Mouse (Mus musculus) adrenal gland, adult 2 months (tissue): ENCODE data around the gene Zfp598. TPM values are rescaled to one million over a fixed set of nuclear protein-coding genes. Genes with fewer than 3 reads are reported as not detected.
"Not testable (repeated sequence)": the region's sequence is repeated elsewhere in the genome, so short reads cannot be mapped to it uniquely, and the experiment has no call there.

ENCODE experiments used
- DNase-seq: peaks from one replicate; pipeline ENCODE4 v3.0.0; 2021
- polyA plus RNA-seq: library from polyadenylated mRNA; depleted of rRNA; stranded (reverse); fragments of >200 nt; gene quantifications from 2 replicates; pipeline ENCODE4 v1.2.3, GENCODE M21; 2012
- total RNA-seq, 2 experiments: library from RNA; stranded (reverse); gene quantifications; 2 replicates each; pipeline ENCODE4 v1.2.3; 2021

Gene Zfp598
- total and polyA plus RNA-seq, 3 experiments, result 40.8 to 99.0 (median 51.3) TPM

- no peak for DNase-seq
Observed at GRCm38 (mm10) chr17:24646381-24646780, 23.1 kb upstream of the Zfp598 start.

DNA sequence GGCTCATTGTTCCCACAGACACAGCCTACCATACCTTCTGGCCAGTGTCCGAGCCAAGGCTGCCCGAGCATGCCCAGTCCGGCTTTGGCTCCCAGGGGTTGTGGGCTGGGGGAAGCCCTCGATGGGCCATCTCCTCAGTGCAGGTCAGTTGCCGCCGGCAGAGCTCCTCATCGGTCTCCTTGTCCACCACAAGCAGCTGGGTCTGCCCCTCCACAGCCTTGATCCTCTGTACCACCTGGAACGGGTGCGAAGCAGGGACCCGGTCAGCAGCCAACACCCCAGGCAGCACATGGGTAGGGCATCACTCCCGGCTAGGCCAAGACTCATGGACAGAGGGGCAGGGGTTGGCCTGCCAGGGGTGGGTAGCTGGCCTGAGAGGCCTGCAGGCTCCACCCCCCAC, 22.0 kb upstream of the Zfp598 start:
- no peak for DNase-seq

- no peak for DNase-seq
Observed at GRCm38 (mm10) chr17:24648731-24649377, 20.6 kb upstream of the Zfp598 start.

DNA sequence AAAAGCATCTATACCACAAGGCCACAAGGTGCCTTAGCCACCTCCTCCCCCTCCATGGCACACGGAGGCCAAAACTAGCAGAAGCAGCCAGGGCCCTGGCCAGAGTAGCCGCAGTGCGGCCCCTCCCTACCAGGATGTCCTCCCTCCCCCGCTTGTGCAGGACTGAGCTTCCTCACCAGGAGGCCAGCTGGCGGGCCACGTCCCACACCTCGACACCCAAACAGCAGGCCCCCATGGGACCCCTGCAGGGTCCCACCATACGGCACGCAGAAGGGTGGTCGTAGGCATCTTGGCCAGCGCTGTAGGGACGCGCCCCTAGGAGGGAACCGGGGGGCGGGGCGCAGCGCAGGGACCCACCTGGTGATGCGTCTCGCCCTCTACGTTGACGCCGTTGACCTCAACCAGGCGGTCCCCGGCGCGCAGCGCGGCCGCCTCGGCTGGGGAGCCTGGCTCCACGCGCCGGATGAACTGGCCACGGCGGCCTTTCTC, 19.9 kb upstream of the Zfp598 start:
- peak; percentile 66 for DNase-seq

- DNase-seq, result peak; percentile 87
Observed at GRCm38 (mm10) chr17:24650070-24650616, 19.3 kb upstream of the Zfp598 start, which contains the start of gene Slc9a3r2. TSS of gene Slc9a3r2 (minus strand) at chr17:24650327.

DNA sequence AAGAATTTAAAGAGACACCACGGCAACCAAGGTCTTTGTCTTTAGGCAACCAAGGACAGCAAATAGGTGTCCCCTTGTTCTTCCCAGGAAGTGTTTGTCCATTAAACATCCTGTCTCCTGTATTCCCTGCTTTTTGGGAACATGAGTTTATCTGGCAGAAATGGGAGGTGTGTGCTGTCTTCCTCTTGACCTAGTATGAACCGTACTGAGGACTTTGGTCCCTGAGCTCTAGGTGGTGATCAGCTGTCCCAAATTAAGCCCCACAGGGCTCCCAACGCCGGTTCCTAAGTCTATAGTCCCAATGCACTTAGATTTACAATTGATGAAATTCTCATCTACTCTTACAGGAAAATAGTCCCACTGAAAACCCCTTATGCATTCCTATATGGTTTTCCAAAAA, 18.7 kb upstream of the Zfp598 start:
- DNase-seq, result no peak

GRCm38 (mm10) chr17:24651835-24652234, 17.7 kb upstream of the Zfp598 start:
- DNase-seq, result no peak

DNA sequence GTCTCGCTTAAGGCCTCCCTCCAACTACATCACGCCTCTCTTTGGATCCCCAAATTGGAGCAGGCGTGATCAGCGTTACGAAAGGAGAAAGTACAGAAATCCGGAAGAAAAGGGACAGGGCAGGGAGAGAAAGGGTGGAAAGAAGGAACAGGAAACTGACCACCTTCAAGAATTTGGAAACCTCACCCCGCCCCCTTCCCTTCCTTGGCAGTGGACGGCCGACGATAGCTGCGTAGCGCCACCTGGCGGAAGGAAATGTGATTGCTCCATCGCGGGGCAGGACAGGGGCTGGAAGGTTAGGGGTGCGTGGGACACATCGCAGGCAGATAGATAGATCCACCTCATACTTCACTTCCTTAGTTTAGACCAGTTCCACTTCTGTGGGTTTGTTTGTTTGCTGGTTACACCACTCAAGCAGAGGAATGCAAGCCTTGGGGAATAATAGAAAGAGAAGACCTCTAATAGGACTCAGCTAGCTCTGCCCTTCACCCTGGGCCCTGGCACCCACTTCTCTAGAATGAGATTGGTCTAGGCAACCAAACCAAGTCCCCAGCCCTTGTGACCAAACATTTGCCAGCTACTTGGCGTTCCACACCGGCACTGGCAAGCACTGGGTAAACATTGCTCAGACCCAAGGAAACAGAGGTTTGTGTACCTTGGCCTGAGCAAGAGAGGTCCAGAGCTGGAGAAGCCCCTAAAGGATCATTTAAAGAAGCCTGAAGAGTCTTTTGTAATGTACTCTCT, 15.3 kb upstream of the Zfp598 start:
- DNase-seq, result peak; percentile 73

DNA sequence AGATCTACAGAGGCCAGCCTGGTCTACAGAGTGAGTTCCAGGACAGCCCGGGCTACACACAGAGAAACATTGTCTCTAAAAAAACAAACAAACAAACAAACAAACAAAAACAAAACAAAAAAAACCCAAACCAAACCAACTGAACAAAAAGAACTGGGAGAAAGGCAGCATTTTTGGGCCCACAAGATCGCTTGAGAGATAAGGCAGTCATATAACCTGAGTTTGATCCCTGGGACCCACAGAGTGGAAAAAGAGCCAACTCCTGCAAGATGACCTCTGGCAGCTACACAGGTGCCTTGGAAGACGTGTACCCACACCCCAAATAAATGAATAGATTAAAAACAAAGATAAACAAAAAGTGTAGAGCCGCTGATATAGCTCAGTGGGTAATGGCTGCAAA, 14.5 kb upstream of the Zfp598 start:
- no peak for DNase-seq

DNA sequence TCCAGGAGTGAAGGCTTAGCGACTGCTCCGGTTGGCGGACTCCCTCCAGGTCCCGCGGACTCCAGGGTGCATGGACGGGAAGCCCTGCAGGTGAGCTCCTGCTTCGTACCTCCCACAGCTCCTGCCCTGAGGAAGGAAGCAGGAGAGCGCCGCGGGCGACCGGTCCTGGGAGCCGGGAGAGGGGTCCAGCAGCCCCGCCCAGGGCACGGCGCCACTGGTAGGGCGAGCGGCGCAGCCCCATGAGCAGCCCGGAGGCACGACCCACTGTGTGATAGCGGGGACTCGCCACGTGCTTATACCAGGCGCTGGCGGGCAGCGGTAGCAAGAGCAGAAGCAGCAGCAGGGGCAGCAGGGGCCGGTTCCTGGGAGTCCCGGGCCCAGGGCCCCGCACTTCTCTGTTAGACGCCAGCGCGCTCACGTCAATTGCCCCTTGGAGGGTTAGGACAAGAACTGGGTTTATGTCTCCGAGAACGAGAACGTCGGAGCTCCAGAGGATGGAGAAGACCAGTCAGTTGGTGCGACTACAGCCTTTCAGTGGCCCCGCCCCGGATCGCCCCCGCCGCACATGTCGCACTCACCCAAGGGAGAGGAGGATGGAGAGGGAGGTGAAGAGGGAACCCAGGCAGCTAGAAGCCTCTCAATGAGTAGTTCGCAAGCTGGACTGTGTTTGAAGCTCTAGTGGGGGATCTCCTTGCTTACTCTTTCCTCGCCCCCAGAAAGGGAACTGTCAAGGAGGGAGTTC, 11.3 kb upstream of the Zfp598 start, which contains the start of gene Npw:
Gene Npw, minus strand, starts transcription at position 441 of the 742 bp plus-strand sequence.
- no peak for DNase-seq

GRCm38 (mm10) chr17:24667011-24667410, 2.5 kb upstream of the Zfp598 start:
- not testable (repeated sequence) for DNase-seq

DNA sequence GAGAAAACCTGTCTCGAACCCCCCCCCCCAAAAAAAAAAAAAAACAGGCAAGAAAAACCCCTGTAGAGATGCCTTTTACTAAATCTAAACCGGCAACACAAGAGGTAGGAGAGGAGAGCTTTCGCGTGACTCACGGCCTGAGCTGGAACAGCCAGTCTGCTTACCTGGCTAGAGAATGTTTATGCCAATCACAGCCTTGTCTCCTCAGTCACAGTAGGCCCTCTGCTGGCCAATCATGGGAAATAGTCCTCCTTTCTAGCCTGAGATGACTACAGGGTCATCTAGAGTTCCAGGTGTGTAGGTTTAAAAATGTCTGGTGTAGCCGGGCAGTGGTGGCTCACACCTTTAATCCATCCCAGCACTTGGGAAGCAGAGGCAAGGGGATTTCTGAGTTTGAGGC, 2.1 kb upstream of the Zfp598 start:
- peak; percentile 61 for DNase-seq

DNA sequence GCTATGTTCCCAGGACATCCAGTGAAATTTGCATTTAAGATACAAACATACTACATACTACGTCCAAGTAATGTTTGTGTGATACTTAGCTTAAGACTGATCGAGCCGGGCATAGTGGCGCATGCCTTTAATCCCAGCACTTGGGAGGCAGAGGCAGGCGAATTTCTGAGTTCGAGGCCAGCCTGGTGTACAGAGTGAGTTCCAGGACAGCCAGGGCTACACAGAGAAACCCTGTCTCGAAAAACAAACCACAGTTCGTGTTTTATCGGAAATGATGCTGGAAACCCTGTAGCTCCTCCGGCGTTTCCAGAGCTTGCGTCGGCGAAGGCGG, 308 bp upstream of the Zfp598 start:
- DNase-seq, result not testable (repeated sequence)

- DNase-seq, result peak; percentile 40
Observed at GRCm38 (mm10) chr17:24670246-24670844, 858 bp downstream of the Zfp598 start.

- no peak for DNase-seq
Observed at GRCm38 (mm10) chr17:24671346-24671745, 1.9 kb downstream of the Zfp598 start.

DNA sequence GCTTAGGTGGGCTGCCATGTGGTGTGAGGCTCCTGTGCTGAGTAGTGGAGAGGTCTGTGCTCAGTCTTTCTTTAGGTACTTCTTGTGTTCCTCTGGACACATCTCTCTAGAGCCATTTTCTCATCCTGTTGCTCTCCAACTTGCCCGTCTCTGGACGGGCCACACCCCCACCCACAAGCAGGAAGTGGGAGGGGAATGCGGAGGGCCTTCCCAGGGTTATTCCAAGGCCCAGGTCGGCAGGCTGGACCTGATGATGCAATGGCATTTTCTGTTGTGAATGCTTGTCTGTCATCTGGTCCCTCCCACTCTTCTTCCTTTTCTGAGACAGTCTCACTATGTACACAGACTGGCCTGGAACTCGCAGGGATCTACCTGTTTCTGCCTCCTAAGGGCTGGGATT, 2.7 kb downstream of the Zfp598 start:
- DNase-seq, result peak; percentile 87

DNA sequence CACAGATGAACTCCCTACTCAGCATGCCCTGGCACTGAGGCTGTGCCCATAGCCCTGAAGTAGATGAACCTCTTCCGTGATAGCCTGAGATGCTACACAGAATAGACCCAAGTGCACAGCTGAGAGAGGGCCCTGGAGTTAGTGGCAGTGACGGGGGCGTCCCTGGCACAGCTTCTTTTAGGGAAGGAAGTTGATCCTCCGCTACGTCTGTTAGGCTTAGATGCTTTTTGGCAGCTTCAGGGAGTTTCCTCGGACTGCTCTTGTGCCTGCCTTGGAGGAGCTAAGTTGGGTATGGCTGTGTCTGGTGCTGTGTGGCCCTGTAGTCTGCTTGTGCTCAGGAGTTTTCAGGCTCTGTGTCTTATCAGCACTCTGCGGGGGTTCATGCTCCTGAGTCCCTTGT, 4.8 kb downstream of the Zfp598 start:
- DNase-seq, result no peak

DNA sequence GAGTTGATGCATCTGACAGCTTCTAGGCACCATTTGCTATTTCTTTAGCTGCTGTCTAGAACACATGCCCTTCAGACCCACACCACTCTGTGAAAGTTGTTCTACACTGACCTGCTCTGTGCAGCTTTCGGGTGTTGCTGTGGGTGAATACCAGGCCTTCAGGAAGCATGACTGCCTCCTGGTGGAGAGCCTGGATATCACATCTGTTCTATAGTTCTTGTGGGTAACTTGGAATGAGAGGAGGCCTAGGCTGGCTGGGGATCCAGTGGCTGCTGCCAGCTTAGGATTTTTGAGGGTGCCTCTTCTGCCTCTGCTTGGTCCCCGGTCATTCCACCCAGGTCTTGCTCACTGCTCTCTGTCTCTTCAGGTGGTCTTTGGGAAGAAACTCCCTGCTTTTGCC, 6.7 kb downstream of the Zfp598 start:
- no peak for DNase-seq

GRCm38 (mm10) chr17:24676877-24677276, 7.4 kb downstream of the Zfp598 start:
- DNase-seq, result no peak

DNA sequence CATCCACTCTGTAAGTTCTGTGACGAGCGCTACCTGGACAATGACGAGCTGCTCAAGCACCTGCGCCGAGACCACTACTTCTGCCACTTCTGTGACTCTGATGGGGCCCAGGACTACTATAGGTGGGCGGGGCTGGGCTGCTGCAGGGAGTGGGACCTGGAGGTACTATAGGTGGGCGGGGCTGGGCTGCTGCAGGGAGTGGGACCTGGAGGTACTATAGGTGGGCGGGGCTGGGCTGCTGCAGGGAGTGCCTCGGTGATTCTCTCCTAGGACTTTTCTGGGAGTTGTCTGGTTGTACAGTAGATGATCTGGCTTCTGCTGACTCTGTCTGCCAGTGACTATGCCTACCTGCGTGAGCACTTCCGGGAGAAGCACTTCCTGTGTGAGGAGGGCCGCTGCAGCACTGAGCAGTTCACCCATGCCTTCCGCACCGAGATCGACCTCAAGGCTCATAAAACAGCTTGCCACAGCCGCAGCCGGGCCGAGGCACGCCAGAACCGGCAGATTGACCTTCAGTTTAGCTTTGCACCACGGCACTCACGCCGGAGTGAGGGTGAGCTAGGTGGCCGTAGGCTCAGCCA, 8.1 kb downstream of the Zfp598 start:
- no peak for DNase-seq

DNA sequence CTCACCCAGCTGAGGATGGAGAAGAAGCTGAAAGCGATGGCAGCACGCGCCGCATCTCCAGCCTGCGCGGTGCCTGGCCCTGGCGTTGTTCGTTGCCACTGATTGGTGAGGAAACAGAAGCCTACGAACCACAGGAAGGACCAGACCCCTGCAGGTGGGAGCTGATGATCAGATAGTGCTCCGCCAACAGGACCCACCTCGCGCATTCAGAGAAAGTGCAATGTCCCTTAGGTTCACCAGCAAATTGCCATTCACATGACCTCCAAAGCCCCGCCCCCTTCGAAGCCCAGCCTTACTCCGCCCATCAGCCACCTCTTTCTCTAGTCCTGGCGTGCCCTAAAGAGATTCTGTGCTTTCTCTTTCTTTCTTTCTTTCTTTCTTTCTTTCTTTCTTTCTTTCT, 17.0 kb downstream of the Zfp598 start:
- DNase-seq, result peak; percentile 49

DNA sequence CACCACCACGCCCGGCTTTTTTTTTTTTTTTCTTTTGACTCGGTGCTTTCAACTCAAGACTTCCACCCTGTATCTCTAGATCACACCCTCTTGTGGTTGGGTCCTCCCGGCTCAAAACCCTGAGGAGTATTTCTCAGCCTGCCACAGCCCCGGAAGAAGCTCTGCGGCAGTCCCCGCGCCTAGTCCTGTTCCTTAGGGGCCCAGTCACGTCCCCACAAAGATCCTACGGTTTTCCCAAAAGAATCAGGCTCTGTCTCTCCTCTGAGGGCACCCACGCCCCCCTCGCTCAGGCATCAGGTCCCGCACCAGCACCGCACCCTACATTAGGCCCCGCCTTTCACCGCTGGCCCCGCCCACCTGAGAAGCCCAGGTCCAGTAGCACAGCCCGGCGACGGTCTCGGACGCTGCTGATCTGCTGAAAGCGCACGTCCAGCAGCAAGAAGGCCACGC, 17.7 kb downstream of the Zfp598 start:
- peak; percentile 75 for DNase-seq
